Mouse (Mus musculus): ENCODE results near the gene Olfr1090. TPM values are rescaled to one million over a fixed set of nuclear protein-coding genes. Genes with fewer than 3 reads are reported as not detected.

The Olfr1090 gene
- not detected in 2 replicates for polyA plus RNA-seq (2015; fragmentation: Nextera tagmentation; extraction: Ambion mirVana)

DNA sequence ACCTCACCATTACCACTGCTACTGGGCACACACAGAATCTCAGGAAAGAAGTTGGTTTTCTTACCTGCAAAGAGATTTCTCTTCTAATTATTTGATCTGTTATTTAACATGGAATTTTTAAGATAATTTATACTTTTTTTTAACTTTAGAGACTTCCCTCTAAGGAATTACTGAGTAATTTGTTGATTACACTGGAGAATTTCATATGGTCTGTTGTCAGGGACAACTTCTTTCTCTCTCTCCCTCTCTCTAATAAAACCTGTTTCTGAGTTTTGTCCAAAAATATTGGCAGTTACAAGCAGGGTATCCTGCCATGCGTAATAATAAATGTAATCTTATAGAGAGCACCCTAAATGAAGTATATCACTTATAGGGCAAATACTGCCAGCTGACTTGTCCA lies at the start of gene Olfr1090:
Olfr1090 (minus strand) TSS at position 101 of the 400 bp plus-strand sequence.

DNA sequence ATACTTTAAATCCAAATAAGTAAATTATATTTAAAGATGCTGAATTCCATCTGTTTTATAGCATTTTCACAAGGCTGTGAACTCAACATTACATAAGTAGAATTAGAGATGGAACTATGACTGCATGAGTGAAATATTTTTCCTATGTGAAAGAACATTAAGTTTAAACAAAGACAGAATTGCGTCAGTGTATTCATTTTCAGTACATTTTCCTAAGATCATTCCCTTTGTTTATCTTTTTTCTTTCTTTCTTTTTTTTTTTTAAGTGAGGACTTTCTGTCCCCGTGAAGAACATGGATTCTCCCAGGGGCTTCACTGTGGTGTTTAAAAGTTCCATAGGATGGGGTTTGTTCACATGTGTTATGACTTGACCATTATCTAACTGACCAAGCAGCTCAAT lies 23.4 kb upstream of the Olfr1090 start, which contains the start of gene Olfr1093:
Olfr1093 (plus strand) TSS at position 301 of the 400 bp plus-strand sequence.

DNA sequence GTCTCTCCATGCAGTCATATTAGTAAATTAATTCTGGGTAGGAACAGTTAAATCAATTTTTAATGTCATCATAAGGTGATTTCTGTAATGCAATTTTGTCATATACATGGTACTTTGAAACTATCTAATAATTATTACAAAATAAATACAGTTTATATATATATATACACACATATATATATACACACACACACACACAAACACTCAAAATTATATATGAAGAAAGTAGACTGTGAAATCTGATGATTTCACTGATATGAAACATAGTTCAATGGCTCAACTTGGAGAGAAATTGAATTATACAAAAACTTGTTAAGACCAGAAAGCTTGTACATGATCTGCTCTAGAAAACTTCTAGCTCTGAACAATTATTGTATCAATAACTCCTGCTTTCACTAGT lies 25.2 kb downstream of the Olfr1090 start, which contains the start of gene Olfr1089:
Olfr1089 (minus strand) TSS at position 101 of the 400 bp plus-strand sequence.

Other genes starting within 250 kb of the Olfr1090 start
- not detected in 2 replicates for gene Olfr1079, start 216.5 kb downstream of the Olfr1090 start, polyA plus RNA-seq (2015; fragmentation: Nextera tagmentation; extraction: Ambion mirVana)
- gene Olfr1080, start 200.8 kb downstream of the Olfr1090 start, polyA plus RNA-seq (2015; fragmentation: Nextera tagmentation; extraction: Ambion mirVana) = not detected in 2 replicates
- not detected in 2 replicates for gene Olfr1082, start 160.0 kb downstream of the Olfr1090 start, polyA plus RNA-seq (2015; fragmentation: Nextera tagmentation; extraction: Ambion mirVana)
- not detected in 2 replicates for gene Olfr1084, start 119.3 kb downstream of the Olfr1090 start, polyA plus RNA-seq (2015; fragmentation: Nextera tagmentation; extraction: Ambion mirVana)
- gene Olfr1085, start 97.0 kb downstream of the Olfr1090 start, polyA plus RNA-seq (2015; fragmentation: Nextera tagmentation; extraction: Ambion mirVana) = not detected in 2 replicates
- gene Olfr1086, start 78.9 kb downstream of the Olfr1090 start, polyA plus RNA-seq (2015; fragmentation: Nextera tagmentation; extraction: Ambion mirVana) = not detected in 2 replicates
- gene Olfr1087, start 60.6 kb downstream of the Olfr1090 start, polyA plus RNA-seq (2015; fragmentation: Nextera tagmentation; extraction: Ambion mirVana) = not detected in 2 replicates
- gene Olfr1089, start 25.3 kb downstream of the Olfr1090 start, polyA plus RNA-seq (2015; fragmentation: Nextera tagmentation; extraction: Ambion mirVana) = not detected in 2 replicates
- not detected in 2 replicates for gene Olfr1093, start 23.5 kb upstream of the Olfr1090 start, polyA plus RNA-seq (2015; fragmentation: Nextera tagmentation; extraction: Ambion mirVana)
- gene Olfr141, start 51.0 kb upstream of the Olfr1090 start, polyA plus RNA-seq (2015; fragmentation: Nextera tagmentation; extraction: Ambion mirVana) = not detected in 2 replicates
- gene Olfr1094, start 65.7 kb upstream of the Olfr1090 start, polyA plus RNA-seq (2015; fragmentation: Nextera tagmentation; extraction: Ambion mirVana) = not detected in 2 replicates
- gene Olfr1095, start 92.7 kb upstream of the Olfr1090 start, polyA plus RNA-seq (2015; fragmentation: Nextera tagmentation; extraction: Ambion mirVana) = not detected in 2 replicates
- gene Gm13723, start 115.8 kb upstream of the Olfr1090 start, polyA plus RNA-seq (2015; fragmentation: Nextera tagmentation; extraction: Ambion mirVana) = not detected in 2 replicates
- not detected in 2 replicates for gene Olfr1097, start 133.2 kb upstream of the Olfr1090 start, polyA plus RNA-seq (2015; fragmentation: Nextera tagmentation; extraction: Ambion mirVana)
- not detected in 2 replicates for gene Olfr1098, start 165.6 kb upstream of the Olfr1090 start, polyA plus RNA-seq (2015; fragmentation: Nextera tagmentation; extraction: Ambion mirVana)
- gene Olfr1099, start 201.7 kb upstream of the Olfr1090 start, polyA plus RNA-seq (2015; fragmentation: Nextera tagmentation; extraction: Ambion mirVana) = not detected in 2 replicates
- gene Olfr1100, start 221.0 kb upstream of the Olfr1090 start, polyA plus RNA-seq (2015; fragmentation: Nextera tagmentation; extraction: Ambion mirVana) = not detected in 2 replicates
- gene Olfr1101, start 232.2 kb upstream of the Olfr1090 start, polyA plus RNA-seq (2015; fragmentation: Nextera tagmentation; extraction: Ambion mirVana) = not detected in 2 replicates
- not detected in 2 replicates for gene Olfr1102, start 239.4 kb upstream of the Olfr1090 start, polyA plus RNA-seq (2015; fragmentation: Nextera tagmentation; extraction: Ambion mirVana)

All from spleen, postnatal 0 days (tissue).